Mouse (Mus musculus) fibroblast of lung, adult 2 months (primary cell): ENCODE data around the gene Sgce.

Experiments used
- DNase-seq: peaks from one replicate; pipeline ENCODE4 v3.0.0-alpha.2; 2011; ENCODE audit warnings: low read depth

The Sgce gene

DNA sequence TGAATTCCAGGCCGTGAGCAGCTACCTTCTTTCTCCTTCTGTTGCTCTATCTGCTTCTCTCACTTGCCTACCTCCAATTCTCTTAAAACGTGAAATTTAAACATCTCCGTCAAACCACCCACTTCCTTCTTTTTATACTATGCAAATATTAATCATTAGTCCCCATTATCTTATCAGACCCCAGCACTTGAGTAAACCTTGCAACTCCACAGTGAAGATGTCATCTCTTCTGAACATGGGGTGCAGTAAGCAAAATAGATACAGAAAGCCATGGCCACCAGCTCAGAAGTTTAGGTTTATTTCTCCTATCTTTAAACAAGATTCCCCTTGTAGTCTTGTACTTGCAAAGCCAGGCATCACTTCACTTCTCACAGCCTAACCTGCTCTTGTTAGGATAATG, 99.7 kb downstream of the Sgce start:
- DNase-seq = no peak

DNA sequence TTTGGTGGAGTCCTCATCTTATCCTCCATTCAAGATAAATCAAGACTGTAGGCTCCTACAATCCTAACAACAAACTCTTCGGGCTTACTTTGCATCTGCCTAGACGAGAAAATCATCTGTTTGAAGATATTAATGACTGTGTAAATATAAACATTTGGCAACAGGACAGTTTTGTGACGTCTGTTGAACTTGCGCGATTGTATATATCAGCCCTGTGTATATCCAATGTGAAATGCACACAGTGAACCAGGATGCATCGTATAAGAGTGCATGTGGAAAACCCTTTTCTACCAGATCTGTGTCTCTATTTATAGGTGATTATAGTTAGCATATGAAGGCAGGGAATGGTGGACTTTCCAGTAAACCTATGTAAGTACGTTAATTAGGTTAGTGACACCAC, 104.9 kb downstream of the Sgce start:
- DNase-seq = no peak

DNA sequence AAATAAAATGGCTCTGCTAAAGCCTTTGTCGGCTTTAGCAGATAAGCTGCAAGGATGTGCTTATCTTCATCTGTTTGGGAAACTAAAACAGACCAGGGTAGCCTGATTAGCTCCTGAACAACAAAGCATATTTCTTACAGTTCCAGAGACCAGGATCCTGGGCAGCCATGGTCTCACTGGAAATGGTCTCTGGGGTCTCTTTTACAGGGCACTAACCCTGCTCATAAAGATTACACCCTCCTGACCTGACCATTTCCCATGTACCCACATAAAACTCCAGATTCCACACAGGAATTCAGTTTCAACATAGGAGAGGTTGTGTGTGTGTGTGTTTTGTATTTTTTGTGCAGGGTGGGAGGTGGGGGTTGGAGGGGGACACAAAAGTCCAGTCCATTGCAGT, 112.2 kb downstream of the Sgce start:
- no peak for DNase-seq

DNA sequence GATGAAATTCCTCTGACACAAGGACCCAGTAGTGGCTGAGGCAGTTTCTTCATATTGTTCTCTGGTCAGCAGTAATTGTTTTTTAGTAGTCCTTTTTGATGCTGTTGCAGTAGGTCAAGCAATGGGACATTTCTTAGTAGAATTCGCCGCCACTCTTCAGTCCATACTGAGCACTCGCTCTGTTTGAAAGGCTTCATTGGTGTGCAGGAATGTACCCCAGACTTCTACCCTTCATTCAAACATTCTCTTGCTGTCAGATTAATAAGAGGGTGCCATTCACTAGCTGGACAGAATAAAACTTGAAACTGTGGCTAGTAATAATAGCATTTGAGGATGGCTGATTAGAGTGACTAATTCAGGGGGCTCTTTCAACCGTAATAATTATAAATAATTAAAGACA, 113.8 kb downstream of the Sgce start:
- no peak for DNase-seq

DNA sequence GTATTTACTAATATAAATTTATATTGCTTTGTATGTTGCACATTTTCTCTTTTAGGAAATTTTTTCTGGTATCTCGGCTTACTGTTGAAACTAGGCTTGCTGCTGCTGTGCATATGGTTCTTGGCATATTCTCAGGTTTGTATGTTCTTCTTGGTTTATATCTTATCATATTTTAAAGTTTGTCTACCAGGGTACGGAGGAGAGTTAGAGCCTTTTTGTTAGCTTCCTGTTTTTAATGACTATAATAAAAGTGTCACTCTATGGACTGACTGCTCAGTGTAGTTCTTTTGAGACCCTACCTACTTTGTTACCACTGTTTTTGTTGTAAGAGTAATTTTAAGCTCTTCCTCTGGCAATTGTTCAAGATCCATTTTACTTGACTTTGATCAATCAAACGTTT, 115.5 kb downstream of the Sgce start:
- no peak for DNase-seq
